In genomic region chr11:11514920-11515319, GRCm38 (mm10) we compare ENCODE assay signal across 22 mouse cellular contexts. TPM values are rescaled to one million over a fixed set of nuclear protein-coding genes. Genes with fewer than 3 reads are reported as not detected.
A peak's percentile ranks its signal among the peaks of the same experiment; 100 is the strongest.
DNase-seq lines count a peak whose midpoint lies in the region; ATAC-seq and TF ChIP-seq lines count a peak whose summit lies in the region.
"Had no signal": no experiment of that assay in that cellular context is flagged by ENCODE, and none has a peak within 500 bp of the region (broad histone marks: within the 10 kb centered on the region; RNA-seq: fewer than 3 reads in every experiment).

No protein-coding gene starts in this region.

- H3K9ac ChIP-seq in midbrain, embryonic 11.5 days (ENCODE audit: low read length): no peak overlapping the region
- H3K9ac ChIP-seq in midbrain, embryonic 16.5 days (ENCODE audit: low read depth, low read length): no peak overlapping the region
- H3K9ac ChIP-seq: embryonic facial prominence, embryonic 12.5 days; forebrain, embryonic 13.5 days; forebrain, embryonic 15.5 days; forebrain, postnatal 0 days had no signal

- H3K27me3 ChIP-seq in midbrain, embryonic 11.5 days (ENCODE audit: control insufficient read depth, insufficient read depth, low read length): no peaks in the 10 kb centered on the region
- H3K27me3 ChIP-seq in midbrain, embryonic 16.5 days (ENCODE audit: control insufficient read depth, insufficient read depth, low read depth, low read length): no peaks in the 10 kb centered on the region
- no peaks in the 10 kb centered on the region for H3K27me3 ChIP-seq in thymus, adult 2 months (ENCODE audit: control insufficient read depth, insufficient read depth, low read length)
- H3K27me3 ChIP-seq: embryonic facial prominence, embryonic 12.5 days; forebrain, embryonic 13.5 days; forebrain, embryonic 15.5 days had no signal

- no peak for TF ChIP-seq POLR2A in thymus, adult 2 months (IDR thresholded peaks at IDR 0.05; ENCODE audit: control insufficient read depth, extremely low read depth, insufficient read depth, low read length, poor library complexity)

- no peak overlapping the region for H3K4me3 ChIP-seq in midbrain, embryonic 11.5 days (ENCODE audit: low read depth, low read length)
- no peak overlapping the region for H3K4me3 ChIP-seq in midbrain, embryonic 16.5 days (ENCODE audit: low read depth, low read length)
- no peak overlapping the region for H3K4me3 ChIP-seq in thymus, adult 2 months (ENCODE audit: control insufficient read depth, insufficient read depth, low read length)
- H3K4me3 ChIP-seq: embryonic facial prominence, embryonic 10.5 days; embryonic facial prominence, embryonic 12.5 days; forebrain, embryonic 13.5 days; forebrain, embryonic 15.5 days had no signal

- no peak overlapping the region for H3K27ac ChIP-seq in midbrain, embryonic 11.5 days (ENCODE audit: low read depth, low read length)
- H3K27ac ChIP-seq in midbrain, embryonic 16.5 days (ENCODE audit: low read length): no peak overlapping the region
- peak overlapping the region; percentile 39 for H3K27ac ChIP-seq in thymus, adult 2 months (ENCODE audit: control insufficient read depth, insufficient read depth, low read length)
- H3K27ac ChIP-seq: embryonic facial prominence, embryonic 10.5 days; embryonic facial prominence, embryonic 12.5 days; forebrain, embryonic 13.5 days; forebrain, embryonic 15.5 days had no signal

- no peak for TF ChIP-seq CTCF in thymus, adult 2 months (IDR thresholded peaks at IDR 0.05; ENCODE audit: borderline replicate concordance, control insufficient read depth, extremely low read depth, insufficient read depth, low read length, poor library complexity)

- 89% methylated on average over 4 of the region's 4 CpGs for WGBS in midbrain, embryonic 11.5 days
- WGBS in midbrain, embryonic 16.5 days: 96% methylated on average over 4 of the region's 4 CpGs
- WGBS in thymus, adult 2 months: 82% methylated on average over 4 of the region's 4 CpGs

- peak; percentile 8 for DNase-seq in midbrain, embryonic 11.5 days (ENCODE audit: low spot score, missing footprints)
- DNase-seq in thymus, adult 2 months: no peak
- DNase-seq in thymus, adult 18-20 months: no peak
- DNase-seq in naive thymus-derived CD4-positive, alpha-beta T cell, adult 2 months (ENCODE audit: low read depth): peak; percentile 66
- no peak for DNase-seq in right cerebral cortex, postnatal 36 days (ENCODE audit: low spot score in 2 of 2)
- DNase-seq: adrenal gland, adult 8-10 months; adrenal gland, postnatal 14 days; adrenal gland, postnatal 36 days; B cell, adult 2 months; cerebellum, adult 11-12 months; cerebellum, adult 2 months; cerebellum, adult 9-10 months; cerebellum, postnatal 10 days; cerebellum, postnatal 25 days; forebrain, postnatal 0 days had no signal

- no peaks in the 10 kb centered on the region for H3K9me3 ChIP-seq in midbrain, embryonic 11.5 days (ENCODE audit: control insufficient read depth, low read length)
- no peaks in the 10 kb centered on the region for H3K9me3 ChIP-seq in midbrain, embryonic 16.5 days (replicated peaks; ENCODE audit: control insufficient read depth, low read length, poor library complexity, severe bottlenecking)
- H3K9me3 ChIP-seq: embryonic facial prominence, embryonic 10.5 days; embryonic facial prominence, embryonic 12.5 days; forebrain, embryonic 13.5 days; forebrain, embryonic 15.5 days had no signal

- no peak overlapping the region for H3K4me2 ChIP-seq in midbrain, embryonic 11.5 days
- H3K4me2 ChIP-seq in midbrain, embryonic 16.5 days (ENCODE audit: low read length): no peak overlapping the region
- H3K4me2 ChIP-seq: embryonic facial prominence, embryonic 12.5 days; forebrain, embryonic 13.5 days; forebrain, embryonic 15.5 days had no signal

- no peaks in the 10 kb centered on the region for H3K4me1 ChIP-seq in midbrain, embryonic 11.5 days (ENCODE audit: control insufficient read depth, insufficient read depth, low read length)
- H3K4me1 ChIP-seq in midbrain, embryonic 16.5 days (ENCODE audit: control insufficient read depth, insufficient read depth, low read length): no peaks in the 10 kb centered on the region
- H3K4me1 ChIP-seq in thymus, adult 2 months (replicated peaks; ENCODE audit: control insufficient read depth, insufficient read depth, low read length): peaks cover 27% of the 10 kb centered on the region
- H3K4me1 ChIP-seq: embryonic facial prominence, embryonic 10.5 days; embryonic facial prominence, embryonic 12.5 days; forebrain, embryonic 13.5 days; forebrain, embryonic 15.5 days had no signal

- ATAC-seq in midbrain, embryonic 11.5 days (ENCODE audit: low FRiP score): no peak
- ATAC-seq in midbrain, embryonic 16.5 days: no peak
- ATAC-seq: activated CD4-positive, CD25-positive, alpha-beta regulatory T cell, adult 4 months; forebrain, embryonic 13.5 days; forebrain, embryonic 15.5 days; forebrain, postnatal 0 days; Patski had no signal

- no peaks in the 10 kb centered on the region for H3K36me3 ChIP-seq in midbrain, embryonic 11.5 days (ENCODE audit: control insufficient read depth, insufficient read depth, low read length)
- H3K36me3 ChIP-seq in midbrain, embryonic 16.5 days (ENCODE audit: control insufficient read depth, insufficient read depth, low read length): no peaks in the 10 kb centered on the region
- H3K36me3 ChIP-seq in thymus, adult 2 months (ENCODE audit: control insufficient read depth, insufficient read depth, low read length): no peaks in the 10 kb centered on the region
- H3K36me3 ChIP-seq: embryonic facial prominence, embryonic 10.5 days; embryonic facial prominence, embryonic 12.5 days; forebrain, embryonic 15.5 days had no signal

RNA-seq across cellular contexts. Expression of gene Zpbp, which starts 52.7 kb away (rescaled TPM):
- 0.56 and 0.63 TPM in 2 replicates for polyA plus RNA-seq in midbrain, embryonic 11.5 days (2014; fragmentation: Nextera tagmentation; extraction: Ambion mirVana)
- 1.5 and 1.7 TPM in 2 replicates for polyA plus RNA-seq in midbrain, embryonic 16.5 days (2015; fragmentation: Nextera tagmentation; extraction: Ambion mirVana)
- polyA plus RNA-seq in thymus, adult 2 months (2012; rRNA removed): 0.53 and 0.54 TPM in 2 replicates

RNA-seq across cellular contexts. Expression of gene Spata48, which starts 53.0 kb away (rescaled TPM):
- 2.1 and 3.4 TPM in 2 replicates for polyA plus RNA-seq in midbrain, embryonic 11.5 days (2014; fragmentation: Nextera tagmentation; extraction: Ambion mirVana)
- 0.30 TPM in 1 of 2 replicates, not detected in the other for polyA plus RNA-seq in midbrain, embryonic 16.5 days (2015; fragmentation: Nextera tagmentation; extraction: Ambion mirVana)
- 4.0 and 6.0 TPM in 2 replicates for polyA plus RNA-seq in thymus, adult 2 months (2012; rRNA removed)
- polyA plus RNA-seq: Patski had no signal

Comparison
In these comparisons a context has a peak if more than half of its experiments do, and no peak if none do; other contexts are left out.
1. DNase-seq: peak in midbrain, embryonic 11.5 days (single experiment) and naive thymus-derived CD4-positive, alpha-beta T cell, adult 2 months (single experiment); none in thymus, adult 2 months (single experiment), thymus, adult 18-20 months (0 of 2) and right cerebral cortex, postnatal 36 days (0 of 2).